Mouse (Mus musculus) hindbrain, embryonic 10.5 days (tissue): ENCODE data around the gene Nat9. TPM values are rescaled to one million over a fixed set of nuclear protein-coding genes. Genes with fewer than 3 reads are reported as not detected.

Experiments
- DNase-seq: peaks from one replicate; pipeline ENCODE4 v3.0.0-alpha.2; 2017; ENCODE audit warnings: low spot score
- H3K27ac ChIP-seq: fragments of 300-500 bp; sonication (generic); 2 replicates; pipeline ENCODE4 v1.5.1; 2016; ENCODE audit warnings: mild to moderate bottlenecking, moderate library complexity
- H3K27me3 ChIP-seq: fragments of 300-500 bp; sonication (generic); 2 replicates; pipeline ENCODE4 v1.6.1; 2016; ENCODE audit warnings: mild to moderate bottlenecking; ENCODE audit not compliant: poor library complexity, insufficient read depth, severe bottlenecking
- H3K36me3 ChIP-seq: fragments of 300-500 bp; sonication (generic); 2 replicates; pipeline ENCODE4 v1.6.1; 2016; ENCODE audit warnings: mild to moderate bottlenecking, moderate library complexity
- H3K4me1 ChIP-seq: fragments of 300-500 bp; sonication (generic); replicated peaks from 2 replicates; pipeline ENCODE4 v1.6.1; 2016; ENCODE audit warnings: mild to moderate bottlenecking
- H3K4me3 ChIP-seq: fragments of 300-500 bp; sonication (generic); 2 replicates; pipeline ENCODE4 v1.5.1; 2016; ENCODE audit warnings: mild to moderate bottlenecking, moderate library complexity
- H3K9me3 ChIP-seq: fragments of 300-500 bp; sonication (generic); 2 replicates; pipeline ENCODE4 v1.6.1; 2016; ENCODE audit warnings: mild to moderate bottlenecking, moderate library complexity
- WGBS: fragments of 180-500 bp; shearing (Covaris S2); methylation state at CpG from one replicate; pipeline ENCODE4 v1.1.7; 2016; 5-methylcytosine and 5-hydroxymethylcytosine counted together
- polyA plus RNA-seq: library from polyadenylated mRNA; unstranded; fragments of >200 nt; fragmentation: Nextera tagmentation; extraction: Ambion mirVana; gene quantifications from 2 replicates; pipeline ENCODE4 v1.2.1, GENCODE M21; 2016

Nat9 gene
- polyA plus RNA-seq, 1 experiment from 2014 or later: 18.7 TPM

DNA sequence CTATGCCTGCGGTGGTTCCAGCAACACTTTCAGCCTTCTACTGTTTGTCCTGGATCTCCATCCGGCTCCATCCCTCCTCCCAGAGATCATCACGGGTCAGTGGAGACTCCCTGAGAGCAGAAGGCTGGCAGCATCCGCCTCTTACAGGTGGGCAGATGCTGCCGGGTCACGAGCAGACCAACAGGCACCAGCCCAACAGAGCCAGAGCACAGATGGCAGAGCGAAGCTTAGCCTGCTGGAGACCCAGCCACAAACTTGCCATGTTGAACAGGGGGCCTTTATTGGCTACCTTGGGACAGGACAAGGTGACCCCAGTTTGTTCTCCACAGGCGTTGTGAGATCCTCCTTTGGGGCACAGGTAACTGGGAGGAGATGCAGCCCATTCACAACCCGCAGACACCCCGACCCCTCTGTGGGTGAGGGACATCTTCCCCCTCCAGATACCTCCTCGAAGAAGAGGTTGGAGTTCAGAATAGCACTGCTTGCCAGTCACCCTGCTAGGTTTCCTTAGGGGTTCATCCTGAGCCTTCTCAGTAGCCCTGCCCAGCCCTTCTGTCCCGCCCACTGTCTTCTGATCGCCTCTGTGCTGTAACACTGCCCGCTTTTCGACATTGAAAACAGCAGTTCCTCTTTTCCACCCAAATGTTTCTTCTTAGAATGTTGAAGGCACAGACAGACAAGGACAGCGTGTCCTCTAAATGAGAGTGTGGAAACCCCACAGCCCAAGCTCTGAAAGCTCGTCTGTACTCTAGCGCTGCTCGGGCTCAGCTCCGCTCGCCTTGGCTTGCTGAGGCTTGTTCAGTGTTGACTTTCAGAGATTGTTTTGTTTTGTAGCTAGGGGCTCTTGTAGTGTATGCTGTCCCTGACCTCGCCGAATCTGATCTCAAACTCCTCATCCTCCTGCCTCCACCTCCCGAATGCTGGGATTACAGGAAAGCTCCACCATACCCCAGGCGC lies 21.4 kb upstream of the Nat9 start:
- Histone ChIP-seq H3K27me3 (peaks cover 9% of the 10 kb centered on the region), H3K9me3 (no peaks in the 10 kb centered on the region), H3K4me3 (no peak overlapping the region), H3K36me3 (peaks cover 48% of the 10 kb centered on the region), H3K27ac (peak overlapping the region; percentile 59), H3K4me1 (peaks cover 79% of the 10 kb centered on the region)
- no peak for DNase-seq
- WGBS: 77% methylated on average over 25 of the region's 25 CpGs

DNA sequence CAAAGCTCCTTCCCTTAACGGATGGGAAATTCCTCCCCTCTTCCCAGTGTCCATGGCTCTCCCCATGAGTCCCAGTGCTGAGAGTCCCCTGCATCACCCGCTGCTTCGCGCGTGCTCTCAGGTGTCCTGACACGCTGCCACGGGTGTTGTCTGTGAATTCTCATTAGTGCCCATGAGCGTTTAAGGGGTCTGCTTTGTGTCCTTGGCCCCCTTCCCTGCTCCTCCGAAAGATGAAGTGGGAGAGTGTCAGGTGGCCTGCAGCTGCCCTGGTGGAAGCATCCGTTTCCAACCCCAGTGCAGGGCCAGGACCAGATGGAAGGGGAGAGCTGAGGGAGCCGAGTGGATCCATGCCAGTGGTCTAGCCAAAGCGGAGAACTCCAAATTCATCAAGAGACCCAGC lies 20.5 kb upstream of the Nat9 start:
- Histone ChIP-seq H3K9me3 (no peaks in the 10 kb centered on the region), H3K27ac (no peak overlapping the region), H3K27me3 (peaks cover 9% of the 10 kb centered on the region), H3K4me1 (peaks cover 76% of the 10 kb centered on the region), H3K36me3 (peaks cover 48% of the 10 kb centered on the region), H3K4me3 (no peak overlapping the region)
- no peak for DNase-seq
- WGBS: 84% methylated on average over 12 of the region's 12 CpGs

DNA sequence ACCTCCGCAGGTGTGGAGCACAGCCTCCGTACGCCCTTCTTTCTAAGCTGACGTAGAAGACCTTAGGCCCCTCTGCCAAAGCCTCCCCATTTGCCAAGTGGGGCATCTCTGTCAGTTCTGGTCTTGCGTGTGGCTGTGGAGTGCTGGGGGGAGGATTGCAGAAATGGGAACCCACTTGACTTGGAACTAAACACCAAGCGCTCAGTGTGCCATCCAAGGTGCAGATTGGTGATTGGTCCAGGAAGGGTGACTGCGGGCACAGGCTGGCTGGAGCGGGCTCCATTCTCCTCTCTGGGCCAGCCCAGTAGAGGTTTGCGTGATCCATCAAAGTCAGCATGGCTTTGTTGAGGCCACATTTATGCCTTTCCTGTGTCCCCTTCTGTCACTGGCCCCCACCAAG lies 15.1 kb upstream of the Nat9 start:
- H3K27ac ChIP-seq: peak overlapping the region; percentile 45; the same call in 1 of the 2 replicates
- H3K9me3 ChIP-seq: no peaks in the 10 kb centered on the region
- H3K4me3 ChIP-seq: no peak overlapping the region
- peaks cover 59% of the 10 kb centered on the region for H3K36me3 ChIP-seq
- WGBS: 93% methylated on average over 9 of the region's 9 CpGs
- peaks cover 9% of the 10 kb centered on the region for H3K27me3 ChIP-seq
- H3K4me1 ChIP-seq: peaks cover 48% of the 10 kb centered on the region
- no peak for DNase-seq

DNA sequence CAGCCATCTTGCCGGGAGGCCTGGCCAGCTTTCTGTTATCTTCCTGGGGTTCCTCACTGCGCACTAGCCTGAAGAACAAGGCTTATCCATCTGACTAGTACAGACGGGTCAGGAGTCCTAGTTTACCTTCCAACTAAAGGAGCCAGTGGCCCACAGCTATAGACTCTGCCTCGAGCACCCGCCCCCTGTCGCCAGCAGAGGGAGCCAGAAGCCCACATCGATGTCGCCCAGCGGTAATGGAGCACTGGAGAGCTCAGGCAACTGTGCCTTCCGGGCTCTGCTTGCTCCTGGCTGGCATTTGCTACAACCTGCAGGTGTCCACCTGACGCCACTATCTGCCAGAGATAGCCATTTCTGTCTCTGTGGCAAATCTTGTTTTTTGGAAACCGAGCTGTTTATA lies 14.7 kb upstream of the Nat9 start:
- Histone ChIP-seq H3K4me1 (peaks cover 43% of the 10 kb centered on the region), H3K27me3 (peaks cover 7% of the 10 kb centered on the region), H3K9me3 (no peaks in the 10 kb centered on the region), H3K27ac (peak overlapping the region; percentile 45; the same call in 1 of the 2 replicates), H3K36me3 (peaks cover 58% of the 10 kb centered on the region), H3K4me3 (no peak overlapping the region)
- WGBS: 16% methylated on average over 12 of the region's 12 CpGs
- peak; percentile 85 for DNase-seq

DNA sequence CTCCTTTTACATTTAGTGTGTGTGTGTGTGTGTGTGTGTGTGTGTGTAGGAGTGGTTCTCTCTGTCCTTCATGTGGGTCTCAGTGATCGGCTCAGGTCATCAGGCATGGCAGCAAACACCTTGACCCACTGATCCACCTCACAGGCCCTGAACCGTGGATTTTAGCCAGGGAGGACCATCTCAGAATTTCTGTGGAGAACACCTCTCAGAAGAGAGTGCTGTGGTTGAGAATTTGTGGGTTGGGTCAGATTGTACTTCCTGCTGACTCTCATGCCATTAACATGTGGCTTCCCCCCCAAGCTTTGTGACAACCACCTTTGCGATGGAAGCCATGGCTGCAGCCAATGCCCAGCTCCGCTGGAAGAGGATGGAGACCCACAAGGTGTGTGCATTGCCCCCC lies 12.9 kb upstream of the Nat9 start:
- H3K27me3 ChIP-seq: peaks cover 2% of the 10 kb centered on the region
- no peak overlapping the region for H3K4me3 ChIP-seq
- DNase-seq: no peak
- no peak overlapping the region for H3K27ac ChIP-seq
- H3K4me1 ChIP-seq: peaks cover 25% of the 10 kb centered on the region
- H3K9me3 ChIP-seq: no peaks in the 10 kb centered on the region
- WGBS: 89% methylated on average over 4 of the region's 4 CpGs
- peaks cover 44% of the 10 kb centered on the region for H3K36me3 ChIP-seq

DNA sequence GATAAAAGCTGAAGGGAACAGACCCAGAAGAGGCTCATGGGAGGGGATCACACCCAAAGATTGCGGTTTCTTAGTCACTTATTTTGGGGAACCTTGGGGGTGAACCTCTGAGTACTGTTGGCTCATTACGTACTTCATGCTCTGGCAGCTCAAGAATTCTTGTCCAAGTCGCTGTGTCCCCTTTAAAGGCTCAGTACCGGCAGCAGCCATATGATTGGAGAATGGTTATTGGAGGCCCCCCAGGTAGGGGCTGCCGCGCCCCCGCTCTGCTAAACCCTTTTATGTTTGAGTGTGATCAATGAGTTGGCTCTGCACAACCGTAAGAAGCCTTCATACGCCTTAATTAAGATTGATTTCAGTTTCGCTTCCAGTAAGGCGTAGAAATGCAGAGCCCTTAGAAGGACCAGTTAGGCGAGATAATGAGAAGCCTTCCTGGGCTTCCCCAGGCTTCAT lies 11.3 kb upstream of the Nat9 start:
- H3K4me1 ChIP-seq: peaks cover 22% of the 10 kb centered on the region
- no peaks in the 10 kb centered on the region for H3K9me3 ChIP-seq
- H3K4me3 ChIP-seq: no peak overlapping the region
- peaks cover 35% of the 10 kb centered on the region for H3K36me3 ChIP-seq
- no peak for DNase-seq
- no peak overlapping the region for H3K27ac ChIP-seq
- 68% methylated on average over 12 of the region's 12 CpGs for WGBS
- no peaks in the 10 kb centered on the region; the same call in 1 of the 2 replicates for H3K27me3 ChIP-seq

DNA sequence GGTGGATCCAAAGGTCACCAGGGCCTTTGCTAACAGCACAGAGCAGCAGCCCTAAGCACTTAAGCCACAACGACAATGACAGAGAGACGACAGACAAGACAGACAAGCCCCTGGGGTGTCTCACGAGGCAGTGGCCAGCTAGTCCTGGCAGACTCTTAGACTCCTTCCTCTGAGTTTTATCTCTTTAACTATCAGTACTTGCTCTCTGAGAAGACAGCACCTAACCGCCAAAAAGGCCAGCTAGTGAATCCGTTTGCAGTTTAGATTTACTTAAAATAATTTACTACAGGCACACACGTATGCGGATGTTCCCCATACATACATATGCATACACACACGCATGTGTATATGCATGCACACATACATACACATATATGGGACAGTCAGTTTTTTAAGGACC lies 9.9 kb upstream of the Nat9 start:
- Histone ChIP-seq H3K4me1 (peaks cover 15% of the 10 kb centered on the region), H3K4me3 (no peak overlapping the region), H3K36me3 (peaks cover 35% of the 10 kb centered on the region), H3K27ac (no peak overlapping the region), H3K27me3 (no peaks in the 10 kb centered on the region), H3K9me3 (no peaks in the 10 kb centered on the region)
- DNase-seq: no peak
- 83% methylated on average over 8 of the region's 8 CpGs for WGBS

DNA sequence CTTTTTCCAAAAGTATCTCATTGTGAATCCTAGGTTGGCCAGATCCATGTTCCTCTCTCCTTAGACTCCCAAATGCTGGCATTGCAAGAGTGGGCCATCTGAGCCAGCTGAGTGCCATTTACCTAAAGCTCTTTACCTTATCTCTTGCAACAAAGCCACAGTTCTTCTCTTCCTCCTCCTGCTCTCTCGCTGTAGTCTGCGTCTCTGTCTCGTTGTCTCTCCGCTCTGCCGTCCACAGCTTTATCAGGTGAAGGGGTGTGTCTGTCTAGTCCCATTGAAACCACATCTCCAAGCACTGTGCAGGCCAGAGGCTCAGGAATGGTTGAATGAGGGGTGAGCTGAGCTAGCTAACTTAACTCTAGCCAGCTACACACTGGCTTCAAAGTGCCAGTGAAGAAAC lies 8.3 kb upstream of the Nat9 start:
- Histone ChIP-seq H3K9me3 (no peaks in the 10 kb centered on the region), H3K36me3 (peaks cover 28% of the 10 kb centered on the region), H3K27ac (no peak overlapping the region), H3K4me3 (no peak overlapping the region), H3K4me1 (peaks cover 14% of the 10 kb centered on the region; the same call in 1 of the 2 replicates), H3K27me3 (no peaks in the 10 kb centered on the region)
- 89% methylated on average over 5 of the region's 5 CpGs for WGBS
- DNase-seq: no peak

DNA sequence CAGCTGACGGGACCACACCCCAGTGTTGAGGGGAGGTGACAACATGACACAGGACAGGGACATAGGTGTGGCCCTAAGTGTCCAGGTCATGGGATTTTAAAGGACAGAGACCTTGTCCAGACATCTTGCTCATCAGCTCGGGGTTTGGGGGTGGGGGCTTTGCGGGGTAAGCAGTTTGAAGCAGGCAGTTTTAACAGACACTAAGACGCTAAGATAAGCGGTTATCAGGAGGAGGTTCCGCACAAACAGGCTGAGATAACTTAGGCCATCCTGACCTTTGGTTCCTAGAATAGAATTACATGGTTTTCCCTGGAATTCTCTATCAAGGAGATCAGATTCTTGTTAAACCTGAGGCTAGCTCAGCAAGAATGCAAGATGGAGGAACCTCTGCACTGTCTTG lies 7.0 kb upstream of the Nat9 start:
- Histone ChIP-seq H3K27ac (no peak overlapping the region), H3K36me3 (peaks cover 29% of the 10 kb centered on the region), H3K9me3 (no peaks in the 10 kb centered on the region), H3K4me1 (peaks cover 11% of the 10 kb centered on the region; the same call in 1 of the 2 replicates), H3K27me3 (no peaks in the 10 kb centered on the region), H3K4me3 (no peak overlapping the region)
- 90% methylated on average over 6 of the region's 6 CpGs for WGBS
- DNase-seq: no peak

DNA sequence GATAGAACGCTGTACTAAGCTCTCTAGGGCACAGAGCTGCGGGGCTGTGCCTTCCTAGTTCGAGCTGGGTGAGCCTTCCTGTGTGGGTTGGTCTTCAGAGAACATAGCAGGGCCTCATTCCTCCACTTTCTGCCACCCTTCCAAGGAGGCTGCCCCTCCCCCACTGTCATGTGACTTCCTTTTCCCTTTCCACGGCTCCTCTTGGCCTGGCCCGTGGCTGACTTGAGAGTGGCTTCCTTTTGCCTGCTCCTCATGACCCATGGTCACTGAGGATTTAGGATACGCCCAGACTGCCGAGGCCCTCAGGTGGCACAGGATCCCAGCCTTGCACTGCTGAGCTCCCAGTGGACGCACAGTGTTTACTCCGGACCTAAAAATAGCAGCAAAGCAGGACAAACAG lies 4.5 kb upstream of the Nat9 start:
- H3K36me3 ChIP-seq: peaks cover 17% of the 10 kb centered on the region
- no peaks in the 10 kb centered on the region for H3K27me3 ChIP-seq
- no peaks in the 10 kb centered on the region for H3K9me3 ChIP-seq
- 0 out of 2 replicates have a peak overlapping the region, but pooled peaks have one; percentile 62 for H3K27ac ChIP-seq
- 82% methylated on average over 9 of the region's 9 CpGs for WGBS
- peaks cover 18% of the 10 kb centered on the region for H3K4me1 ChIP-seq
- DNase-seq: no peak
- no peak overlapping the region for H3K4me3 ChIP-seq

DNA sequence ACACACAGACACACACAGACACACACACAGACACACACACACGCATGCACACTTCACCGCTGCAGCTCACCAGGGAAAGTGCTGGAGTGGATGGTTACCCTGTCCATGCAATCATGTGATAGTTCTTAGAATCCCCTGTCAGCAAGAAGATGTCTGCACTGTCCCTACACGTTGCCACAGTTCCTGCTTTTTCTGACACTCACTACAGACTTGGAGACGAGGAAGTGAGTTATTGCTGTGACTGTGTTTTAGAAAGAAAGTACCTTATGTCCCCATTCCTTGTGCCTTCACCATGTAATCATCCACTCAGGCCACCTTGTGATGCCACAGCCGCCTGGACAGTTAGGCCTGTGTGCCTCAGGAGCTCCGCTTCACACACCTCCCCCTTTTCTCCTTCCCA lies 1.6 kb upstream of the Nat9 start:
- Histone ChIP-seq H3K27ac (no peak overlapping the region), H3K4me3 (no peak overlapping the region), H3K27me3 (no peaks in the 10 kb centered on the region), H3K36me3 (peaks cover 14% of the 10 kb centered on the region), H3K4me1 (peaks cover 36% of the 10 kb centered on the region), H3K9me3 (no peaks in the 10 kb centered on the region)
- DNase-seq: no peak
- WGBS: 92% methylated on average over 6 of the region's 6 CpGs

DNA sequence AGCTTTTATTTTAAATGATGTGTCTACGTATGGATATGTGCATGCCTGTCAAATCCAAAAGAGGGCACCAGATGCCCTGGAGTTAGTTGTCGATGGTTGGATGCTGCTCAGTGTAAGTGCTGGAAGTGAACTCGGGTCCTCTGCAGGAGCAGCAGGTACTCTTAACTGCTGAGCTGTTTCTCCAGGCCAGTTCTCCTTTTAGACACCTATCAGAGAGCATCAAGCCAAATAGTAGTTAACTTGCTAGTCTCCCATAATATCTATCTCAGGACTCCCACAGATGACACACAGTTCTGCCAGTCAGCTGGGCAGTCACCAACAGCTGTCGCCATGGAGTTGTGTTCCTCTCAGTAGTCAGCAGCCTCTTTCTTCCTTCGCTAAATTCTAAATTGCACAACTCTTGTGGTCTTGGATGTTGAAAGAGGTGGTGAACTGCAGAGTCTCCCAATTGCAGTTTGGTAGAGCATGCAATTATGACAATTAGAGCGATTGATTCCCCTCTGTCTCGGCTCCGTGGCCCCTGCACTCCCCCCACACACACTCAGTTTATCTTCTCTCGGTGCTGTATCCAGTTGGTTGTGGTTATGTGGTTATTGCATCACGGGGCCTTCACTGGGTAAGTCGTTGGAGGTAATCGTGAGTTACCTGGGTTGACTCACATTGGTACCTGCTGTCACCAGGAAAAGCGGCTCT lies 1.0 kb upstream of the Nat9 start:
- peak overlapping the region; percentile 3; the same call in 1 of the 2 replicates for H3K4me3 ChIP-seq
- H3K36me3 ChIP-seq: peaks cover 14% of the 10 kb centered on the region
- no peaks in the 10 kb centered on the region for H3K27me3 ChIP-seq
- H3K9me3 ChIP-seq: no peaks in the 10 kb centered on the region
- H3K27ac ChIP-seq: no peak overlapping the region
- peaks cover 36% of the 10 kb centered on the region for H3K4me1 ChIP-seq
- no peak for DNase-seq
- 87% methylated on average over 13 of the region's 13 CpGs for WGBS

DNA sequence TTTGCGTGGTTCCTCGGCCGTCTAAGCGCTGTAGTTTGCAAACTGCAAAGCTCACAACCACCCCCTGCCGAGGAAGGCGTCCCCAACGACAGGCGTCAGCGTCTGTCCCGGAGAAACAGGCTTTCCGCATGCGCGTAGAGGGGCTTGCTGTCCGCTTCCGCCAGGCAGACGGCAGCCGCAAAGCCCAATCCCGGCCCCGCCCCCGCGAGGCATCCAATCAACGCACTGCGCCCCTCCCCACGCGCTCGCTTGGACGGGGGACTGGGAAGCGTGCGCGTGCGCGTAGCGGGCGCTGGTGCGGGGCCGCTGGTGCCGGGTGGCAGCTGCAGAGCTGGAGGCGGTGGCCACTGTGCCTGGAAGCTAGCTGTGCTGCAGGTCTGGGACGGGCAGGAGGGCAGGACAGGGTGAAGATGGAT lies 427 bp downstream of the Nat9 start, which contains the start of gene Tmem104:
Tmem104 (plus strand) TSS at position 264 of the 416 bp plus-strand sequence.
- peak within 1 kb of the TSS; percentile 66 for H3K4me3 ChIP-seq
- H3K27me3 ChIP-seq: no peaks in the 10 kb centered on the region
- DNase-seq: peak; percentile 99
- under 1% methylated on average over 39 of the region's 39 CpGs for WGBS
- peak within 1 kb of the TSS; percentile 89 for H3K27ac ChIP-seq
- H3K36me3 ChIP-seq: peaks cover 14% of the 10 kb centered on the region
- no peaks in the 10 kb centered on the region for H3K9me3 ChIP-seq
- H3K4me1 ChIP-seq: peaks cover 39% of the 10 kb centered on the region
